Mouse (Mus musculus): ENCODE measurements around the gene Elp1. TPM values are rescaled to one million over a fixed set of nuclear protein-coding genes. Genes with fewer than 3 reads are reported as not detected.

Gene Elp1
- polyA plus RNA-seq, 1 experiment from 2014 or later, result 84.9 TPM

DNA sequence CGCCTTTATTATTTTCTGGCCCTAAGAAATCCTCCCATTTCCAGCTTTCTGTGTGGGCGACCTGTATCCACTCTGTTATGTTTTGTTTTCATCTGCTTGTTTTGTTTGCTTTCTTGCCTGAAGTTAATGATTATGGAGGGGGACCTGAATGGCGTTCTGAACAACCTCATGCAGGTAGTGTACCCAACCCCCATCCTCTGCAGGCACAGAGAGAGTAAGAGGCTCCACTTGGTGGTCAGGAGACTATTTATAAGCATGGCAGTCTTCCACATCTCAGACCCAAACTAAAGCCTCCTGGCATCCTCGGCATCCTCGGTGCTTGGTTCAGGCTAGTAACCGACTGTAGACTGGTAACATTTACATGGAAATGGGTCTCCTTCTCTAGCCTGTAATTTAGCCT, 79.8 kb downstream of the Elp1 start:
- WGBS, result 70% methylated on average over 6 of the region's 6 CpGs
- ATAC-seq (ENCODE audit: low FRiP score), result no peak
- no peak overlapping the region for H3K9ac ChIP-seq
- H3K4me2 ChIP-seq (replicated peaks), result no peak overlapping the region
- no peaks in the 10 kb centered on the region for H3K27me3 ChIP-seq
- H3K27ac ChIP-seq, result no peak overlapping the region
- H3K36me3 ChIP-seq, result no peaks in the 10 kb centered on the region
- H3K4me1 ChIP-seq, result no peaks in the 10 kb centered on the region
- H3K4me3 ChIP-seq, result no peak overlapping the region
- H3K9me3 ChIP-seq (replicated peaks), result no peaks in the 10 kb centered on the region; the same call in 1 of the 2 replicates

- H3K27me3 ChIP-seq, result no peaks in the 10 kb centered on the region
- ATAC-seq (ENCODE audit: low FRiP score), result no peak
- H3K9me3 ChIP-seq (replicated peaks), result no peaks in the 10 kb centered on the region
- H3K4me1 ChIP-seq, result no peaks in the 10 kb centered on the region
- H3K36me3 ChIP-seq, result no peaks in the 10 kb centered on the region
- no peak overlapping the region for H3K4me2 ChIP-seq (replicated peaks)
- H3K4me3 ChIP-seq, result no peak overlapping the region
- whole genome bisulfite sequencing, result 32% methylated on average over 3 of the region's 3 CpGs
- no peak overlapping the region for H3K9ac ChIP-seq
- H3K27ac ChIP-seq, result no peak overlapping the region
Measured at GRCm38 (mm10) chr4:56721469-56721868, 80.7 kb downstream of the Elp1 start.

GRCm38 (mm10) chr4:56720403-56720802, 81.7 kb downstream of the Elp1 start:
- Histone ChIP-seq H3K4me3 (no peak overlapping the region), H3K9ac (no peak overlapping the region), H3K36me3 (no peaks in the 10 kb centered on the region), H3K4me1 (no peaks in the 10 kb centered on the region), H3K4me2 (replicated peaks) (no peak overlapping the region), H3K27me3 (no peaks in the 10 kb centered on the region), H3K9me3 (replicated peaks) (no peaks in the 10 kb centered on the region), H3K27ac (no peak overlapping the region)
- 88% methylated on average over 9 of the region's 9 CpGs for WGBS
- no peak for ATAC-seq (ENCODE audit: low FRiP score)

- WGBS, result 71% methylated on average over 9 of the region's 9 CpGs
Measured at GRCm38 (mm10) chr4:56719456-56719855, 82.7 kb downstream of the Elp1 start.

GRCm38 (mm10) chr4:56718573-56719442, 83.3 kb downstream of the Elp1 start:
- Histone ChIP-seq H3K9me3 (replicated peaks) (no peaks in the 10 kb centered on the region), H3K9ac (no peak overlapping the region), H3K27ac (no peak overlapping the region), H3K4me3 (no peak overlapping the region), H3K4me2 (replicated peaks) (no peak overlapping the region), H3K27me3 (no peaks in the 10 kb centered on the region), H3K36me3 (no peaks in the 10 kb centered on the region), H3K4me1 (no peaks in the 10 kb centered on the region)
- no peak for ATAC-seq (ENCODE audit: low FRiP score)
- 75% methylated on average over 12 of the region's 12 CpGs for WGBS

More at GRCm38 (mm10) chr4:56719456-56719855, 82.7 kb downstream of the Elp1 start:
- ATAC-seq (ENCODE audit: low FRiP score), result no peak
- H3K27ac ChIP-seq, result no peak overlapping the region
- H3K9me3 ChIP-seq (replicated peaks), result no peaks in the 10 kb centered on the region
- H3K4me1 ChIP-seq, result no peaks in the 10 kb centered on the region
- no peak overlapping the region for H3K4me3 ChIP-seq
- H3K4me2 ChIP-seq (replicated peaks), result no peak overlapping the region
- no peaks in the 10 kb centered on the region for H3K27me3 ChIP-seq
- no peak overlapping the region for H3K9ac ChIP-seq
- H3K36me3 ChIP-seq, result no peaks in the 10 kb centered on the region

DNA sequence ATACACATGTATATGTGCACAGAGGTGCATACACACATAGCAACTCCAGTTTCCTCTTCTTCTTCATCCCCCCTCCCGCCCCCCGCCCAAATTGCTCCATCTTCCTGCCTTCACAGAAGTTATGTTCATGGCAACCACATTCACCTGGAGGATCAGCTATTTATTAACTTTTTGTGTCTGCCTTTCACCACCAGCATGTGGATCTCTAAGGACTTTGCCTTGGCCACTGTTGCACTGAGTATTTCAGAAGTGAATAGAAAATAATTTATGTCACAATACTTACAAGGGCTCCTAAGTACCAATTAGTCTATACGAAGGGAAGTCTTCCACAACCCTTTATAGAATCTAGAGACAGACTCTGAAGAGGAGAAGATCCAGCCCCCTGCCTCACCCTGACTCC, 84.2 kb downstream of the Elp1 start:
- no peak overlapping the region for H3K4me3 ChIP-seq
- ATAC-seq (ENCODE audit: low FRiP score), result no peak
- H3K9me3 ChIP-seq (replicated peaks), result no peaks in the 10 kb centered on the region
- H3K27me3 ChIP-seq, result no peaks in the 10 kb centered on the region
- H3K9ac ChIP-seq, result no peak overlapping the region
- H3K4me1 ChIP-seq, result no peaks in the 10 kb centered on the region
- 96% methylated on average over 3 of the region's 3 CpGs for whole genome bisulfite sequencing
- no peak overlapping the region for H3K27ac ChIP-seq
- no peaks in the 10 kb centered on the region for H3K36me3 ChIP-seq
- H3K4me2 ChIP-seq (replicated peaks), result no peak overlapping the region

GRCm38 (mm10) chr4:56716801-56717200, 85.3 kb downstream of the Elp1 start:
- Histone ChIP-seq H3K27me3 (no peaks in the 10 kb centered on the region), H3K4me3 (no peak overlapping the region), H3K4me2 (replicated peaks) (no peak overlapping the region), H3K9me3 (replicated peaks) (no peaks in the 10 kb centered on the region), H3K9ac (no peak overlapping the region), H3K36me3 (no peaks in the 10 kb centered on the region), H3K27ac (no peak overlapping the region), H3K4me1 (no peaks in the 10 kb centered on the region)
- ATAC-seq (ENCODE audit: low FRiP score), result no peak
- 65% methylated on average over 5 of the region's 5 CpGs for WGBS

DNA sequence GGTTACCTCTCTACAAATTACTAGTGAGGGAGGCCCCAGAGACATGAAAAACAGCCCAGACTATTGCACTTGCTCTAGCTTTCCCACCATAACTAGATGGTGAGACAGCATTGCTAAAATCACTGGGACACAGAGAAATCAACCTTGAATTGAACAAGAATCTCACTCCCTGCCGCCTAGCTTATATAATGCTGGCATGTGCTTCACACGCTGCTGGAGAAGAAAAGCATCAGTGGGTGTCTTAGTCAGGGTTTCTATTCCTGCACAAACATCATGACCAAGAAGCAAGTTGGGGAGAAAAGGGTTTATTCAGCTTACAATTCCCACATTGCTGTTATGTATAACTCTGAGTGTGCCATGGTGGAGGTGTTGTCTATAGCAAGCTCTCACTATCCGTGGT, 89.0 kb downstream of the Elp1 start:
- H3K4me1 ChIP-seq, result peaks cover 8% of the 10 kb centered on the region
- H3K27me3 ChIP-seq, result no peaks in the 10 kb centered on the region
- H3K9ac ChIP-seq, result no peak overlapping the region
- no peak overlapping the region for H3K27ac ChIP-seq
- no peak overlapping the region for H3K4me2 ChIP-seq (replicated peaks)
- no peaks in the 10 kb centered on the region for H3K36me3 ChIP-seq
- H3K4me3 ChIP-seq, result no peak overlapping the region
- H3K9me3 ChIP-seq (replicated peaks), result no peaks in the 10 kb centered on the region
- no peak for ATAC-seq (ENCODE audit: low FRiP score)
- 87% methylated on average over 3 of the region's 3 CpGs for WGBS

GRCm38 (mm10) chr4:56702234-56702633, 99.9 kb downstream of the Elp1 start:
- Histone ChIP-seq H3K27me3 (no peaks in the 10 kb centered on the region), H3K27ac (no peak overlapping the region), H3K9ac (no peak overlapping the region), H3K4me2 (replicated peaks) (0 out of 2 replicates have a peak overlapping the region, but pooled peaks have one; percentile 31), H3K4me3 (no peak overlapping the region), H3K36me3 (no peaks in the 10 kb centered on the region), H3K9me3 (replicated peaks) (no peaks in the 10 kb centered on the region), H3K4me1 (peaks cover 9% of the 10 kb centered on the region; the same call in 1 of the 2 replicates)
- WGBS, result 3% methylated on average over 10 of the region's 10 CpGs
- ATAC-seq (ENCODE audit: low FRiP score), result no peak

Other genes starting within 250 kb of the Elp1 start
- not detected in 2 replicates for gene Gm26657, start 62.3 kb downstream of the Elp1 start, polyA plus RNA-seq (2016; fragmentation: Nextera tagmentation; extraction: Ambion mirVana)
- gene Actl7b, start 60.9 kb downstream of the Elp1 start, polyA plus RNA-seq (2016; fragmentation: Nextera tagmentation; extraction: Ambion mirVana), result not detected in 2 replicates
- gene Actl7a, start 58.9 kb downstream of the Elp1 start, polyA plus RNA-seq (2016; fragmentation: Nextera tagmentation; extraction: Ambion mirVana), result not detected in 2 replicates
- 22.2 and 24.1 TPM in 2 replicates for gene Fam206a, start within 50 bp of the Elp1 start, polyA plus RNA-seq (2016; fragmentation: Nextera tagmentation; extraction: Ambion mirVana)
- 23.4 and 23.7 TPM in 2 replicates for gene Ctnnal1, start 62.9 kb upstream of the Elp1 start, polyA plus RNA-seq (2016; fragmentation: Nextera tagmentation; extraction: Ambion mirVana)
- 10.4 and 11.6 TPM in 2 replicates for gene Tmem245, start 145.1 kb upstream of the Elp1 start, polyA plus RNA-seq (2016; fragmentation: Nextera tagmentation; extraction: Ambion mirVana)
- gene Frrs1l, start 188.1 kb upstream of the Elp1 start, polyA plus RNA-seq (2016; fragmentation: Nextera tagmentation; extraction: Ambion mirVana), result 9.0 and 9.2 TPM in 2 replicates

Measured in hindbrain, embryonic 12.5 days (tissue).